Mouse (Mus musculus) bone marrow macrophage, adult 2 months (primary cell): Measurements from ENCODE around the gene Sars2. TPM values are rescaled to one million over a fixed set of nuclear protein-coding genes. Genes with fewer than 3 reads are reported as not detected.

ENCODE experiments used
- H3K27ac ChIP-seq: 2 replicates; pipeline ENCODE4 v1.5.1; 2012; ENCODE audit warnings: low read depth, low read length; ENCODE audit not compliant: insufficient read depth
- H3K4me1 ChIP-seq: 2 replicates; pipeline ENCODE4 v1.6.1; 2012; ENCODE audit warnings: low read length; ENCODE audit not compliant: control insufficient read depth, insufficient read depth
- H3K4me3 ChIP-seq: 2 replicates; pipeline ENCODE4 v1.5.1; 2012; ENCODE audit warnings: mild to moderate bottlenecking, low read length, moderate library complexity; ENCODE audit not compliant: insufficient read depth
- CTCF ChIP-seq: IDR thresholded peaks from 2 replicates; pipeline ENCODE4 v1.5.1; 2012; ENCODE audit warnings: low read depth, mild to moderate bottlenecking, low read length, moderate library complexity
- POLR2A ChIP-seq: IDR thresholded peaks from 2 replicates; pipeline ENCODE4 v1.6.1; 2012; ENCODE audit warnings: mild to moderate bottlenecking, low read depth, low read length, borderline replicate concordance
- polyA plus RNA-seq: library from polyadenylated mRNA; stranded (reverse); fragments of >200 nt; gene quantifications from 2 replicates; pipeline ENCODE4 v1.2.4, GENCODE M21; 2012; ENCODE audit not compliant: missing spikeins, insufficient read depth, insufficient read length

Sars2 gene
- polyA plus RNA-seq, 1 experiment, result 8.2 TPM

DNA sequence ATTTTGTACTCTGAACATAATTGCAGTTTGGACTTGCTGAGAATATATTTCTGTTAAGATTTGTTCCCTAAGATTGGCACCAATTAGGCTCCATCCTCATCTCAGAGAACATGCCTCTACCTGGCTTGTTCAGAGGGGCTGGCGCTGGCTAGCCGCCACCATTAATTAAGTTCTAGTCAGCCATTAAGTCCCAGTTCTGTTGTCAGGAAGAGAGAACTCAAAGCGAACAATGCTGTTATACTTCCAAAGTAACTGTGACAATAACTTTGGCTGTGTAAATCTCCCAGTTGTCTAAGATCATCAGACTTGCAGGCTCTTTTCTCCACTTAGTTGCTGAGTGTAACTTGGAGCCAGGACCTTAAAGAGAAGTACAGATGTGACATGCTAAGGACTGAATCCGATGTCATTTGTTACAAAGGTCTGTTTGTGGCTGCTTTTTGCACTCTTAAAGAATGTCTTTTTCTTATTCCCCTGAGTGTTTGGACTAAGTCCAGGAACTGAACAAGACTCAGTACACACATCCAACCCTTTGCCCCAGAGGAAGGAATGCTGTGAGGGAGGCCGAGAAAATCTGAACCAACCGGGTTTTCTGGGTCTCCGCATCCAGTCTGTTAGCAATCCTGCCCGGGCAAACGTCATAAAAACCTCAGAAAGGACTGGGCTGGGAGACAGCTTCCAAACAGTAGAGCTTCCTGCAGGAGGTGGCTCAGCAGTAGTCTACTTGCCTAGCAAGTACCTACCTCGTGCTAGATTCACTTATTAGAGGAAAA lies 60.3 kb downstream of the Sars2 start:
- TF ChIP-seq POLR2A, result no peak
- no peak for TF ChIP-seq CTCF
- Histone ChIP-seq H3K4me1 (peaks cover 20% of the 10 kb centered on the region), H3K4me3 (no peak overlapping the region), H3K27ac (no peak overlapping the region)

DNA sequence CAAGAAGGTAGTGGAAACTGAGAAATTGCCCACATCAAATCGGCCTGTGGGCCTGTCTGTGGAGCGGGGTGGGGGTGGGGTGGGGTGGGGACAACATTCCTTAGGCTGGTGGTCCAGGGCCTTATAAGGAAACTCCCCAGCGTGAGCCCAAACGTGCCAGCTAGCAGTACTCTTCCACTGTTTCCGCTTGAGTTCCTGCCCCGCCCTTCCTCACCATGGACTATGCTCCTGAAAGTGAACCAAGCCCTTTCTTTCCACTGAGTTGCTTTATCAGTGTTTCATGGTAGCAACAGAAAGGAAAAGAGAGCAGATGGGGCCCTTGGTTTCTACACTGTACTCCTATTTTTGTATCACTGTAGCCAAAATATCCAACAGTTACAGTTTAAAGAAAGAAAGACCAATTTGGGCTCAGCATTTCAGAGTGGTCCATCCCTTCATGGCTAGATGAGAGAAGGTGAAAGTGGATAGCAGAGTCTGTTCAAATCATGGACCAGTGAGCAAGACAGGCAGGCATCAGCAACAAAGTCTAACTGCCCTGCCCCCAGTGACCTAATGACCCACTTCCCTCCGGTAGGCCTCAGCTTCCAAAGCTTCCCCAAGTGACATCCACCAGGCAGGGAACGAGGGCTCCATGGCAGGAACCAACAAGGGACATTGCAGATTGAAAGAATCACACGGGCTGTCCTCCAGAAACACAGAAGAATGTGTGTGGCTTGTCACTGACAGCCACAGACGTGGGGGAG lies 61.2 kb downstream of the Sars2 start:
- H3K4me3 ChIP-seq, result no peak overlapping the region
- no peak for TF ChIP-seq POLR2A
- no peak for TF ChIP-seq CTCF

More for the DNA sequence above, 61.2 kb downstream of the Sars2 start:
- Histone ChIP-seq H3K27ac (no peak overlapping the region), H3K4me1 (peaks cover 23% of the 10 kb centered on the region)

Other genes with a start within 250 kb of the Sars2 start
- gene Ifnl2, start 231.5 kb upstream of the Sars2 start, polyA plus RNA-seq, result not detected in 2 replicates
- not detected in 2 replicates for gene Ifnl3, start 219.2 kb upstream of the Sars2 start, polyA plus RNA-seq
- not detected in 2 replicates for gene Sycn, start 201.1 kb upstream of the Sars2 start, polyA plus RNA-seq
- gene Nccrp1, start 194.7 kb upstream of the Sars2 start, polyA plus RNA-seq, result not detected in 2 replicates
- 39.4 and 47.4 TPM in 2 replicates for gene Samd4b, start 143.8 kb upstream of the Sars2 start, polyA plus RNA-seq
- 10.7 and 11.7 TPM in 2 replicates for gene Pak4, start 143.8 kb upstream of the Sars2 start, polyA plus RNA-seq
- gene Acp7, start 110.7 kb upstream of the Sars2 start, polyA plus RNA-seq, result not detected in 2 replicates
- not detected in 2 replicates for gene Fbxo27, start 49.1 kb upstream of the Sars2 start, polyA plus RNA-seq
- 0.47 and 0.92 TPM in 2 replicates for gene Fbxo17, start 25.2 kb upstream of the Sars2 start, polyA plus RNA-seq
- 39.5 and 50.6 TPM in 2 replicates for gene Mrps12, start 172 bp upstream of the Sars2 start, polyA plus RNA-seq
- gene Ccer2, start 14.2 kb downstream of the Sars2 start, polyA plus RNA-seq, result not detected in 2 replicates
- 190 and 192 TPM in 2 replicates for gene Sirt2, start 24.7 kb downstream of the Sars2 start, polyA plus RNA-seq
- gene Nfkbib, start 25.5 kb downstream of the Sars2 start, polyA plus RNA-seq, result 32.1 and 33.4 TPM in 2 replicates
- gene Rinl, start 47.0 kb downstream of the Sars2 start, polyA plus RNA-seq, result 33.3 and 36.4 TPM in 2 replicates
- gene Hnrnpl, start 66.5 kb downstream of the Sars2 start, polyA plus RNA-seq, result 252 and 256 TPM in 2 replicates
- gene Ech1, start 83.2 kb downstream of the Sars2 start, polyA plus RNA-seq, result 85.7 and 96.1 TPM in 2 replicates
- 1.9 and 2.8 TPM in 2 replicates for gene Lgals4, start 91.9 kb downstream of the Sars2 start, polyA plus RNA-seq
- not detected in 2 replicates for gene Lgals7, start 121.9 kb downstream of the Sars2 start, polyA plus RNA-seq
- gene Capn12, start 139.4 kb downstream of the Sars2 start, polyA plus RNA-seq, result not detected in 2 replicates
- gene Actn4, start 220.3 kb downstream of the Sars2 start, polyA plus RNA-seq, result 92.7 and 105 TPM in 2 replicates
- gene Eif3k, start 239.9 kb downstream of the Sars2 start, polyA plus RNA-seq, result 228 TPM in 2 replicates
- 9.6 and 12.0 TPM in 2 replicates for gene Map4k1, start 240.1 kb downstream of the Sars2 start, polyA plus RNA-seq